Mouse (Mus musculus) intestine, embryonic 15.5 days (tissue): ENCODE results near the gene Plekhm1. TPM values are rescaled to one million over a fixed set of nuclear protein-coding genes. Genes with fewer than 3 reads are reported as not detected.

ENCODE experiments used
- ATAC-seq: fragments of 200-750 bp; cut with Nextera tagmentation; 2 replicates; pipeline ENCODE4 v1.8.0; 2017; ENCODE audit warnings: moderate TSS enrichment, moderate library complexity
- H3K27ac ChIP-seq: fragments of 300-500 bp; sonication (generic); 2 replicates; pipeline ENCODE4 v1.5.1; 2015; ENCODE audit warnings: mild to moderate bottlenecking, inconsistent platforms
- H3K27me3 ChIP-seq: fragments of 300-500 bp; sonication (generic); replicated peaks from 2 replicates; pipeline ENCODE4 v1.6.1; 2015; ENCODE audit warnings: inconsistent platforms
- H3K36me3 ChIP-seq: fragments of 300-500 bp; sonication (generic); 2 replicates; pipeline ENCODE4 v1.6.1; 2015; ENCODE audit warnings: inconsistent platforms
- H3K4me1 ChIP-seq: fragments of 300-500 bp; sonication (generic); replicated peaks from 2 replicates; pipeline ENCODE4 v1.6.1; 2015; ENCODE audit warnings: inconsistent platforms
- H3K4me2 ChIP-seq: fragments of 300-500 bp; sonication (generic); replicated peaks from 2 replicates; pipeline ENCODE4 v1.6.1; 2015; ENCODE audit warnings: mild to moderate bottlenecking, inconsistent platforms
- H3K4me3 ChIP-seq: fragments of 300-500 bp; sonication (generic); replicated peaks from 2 replicates; pipeline ENCODE4 v1.5.1; 2015; ENCODE audit warnings: inconsistent platforms
- H3K9ac ChIP-seq: fragments of 300-500 bp; sonication (generic); 2 replicates; pipeline ENCODE4 v1.6.1; 2015; ENCODE audit warnings: inconsistent platforms
- H3K9me3 ChIP-seq: fragments of 300-500 bp; sonication (generic); 2 replicates; pipeline ENCODE4 v1.6.1; 2016; ENCODE audit warnings: inconsistent platforms
- WGBS: fragments of 180-500 bp; shearing (Covaris S2); methylation state at CpG from one replicate; pipeline ENCODE4 v1.1.7; 2015; 5-methylcytosine and 5-hydroxymethylcytosine counted together
- polyA plus RNA-seq: library from polyadenylated mRNA; unstranded; fragments of >200 nt; fragmentation: Nextera tagmentation; extraction: Ambion mirVana; gene quantifications from 2 replicates; pipeline ENCODE4 v1.2.1, GENCODE M21; 2015

Gene Plekhm1
- polyA plus RNA-seq, 1 experiment from 2014 or later: 5.6 TPM

DNA sequence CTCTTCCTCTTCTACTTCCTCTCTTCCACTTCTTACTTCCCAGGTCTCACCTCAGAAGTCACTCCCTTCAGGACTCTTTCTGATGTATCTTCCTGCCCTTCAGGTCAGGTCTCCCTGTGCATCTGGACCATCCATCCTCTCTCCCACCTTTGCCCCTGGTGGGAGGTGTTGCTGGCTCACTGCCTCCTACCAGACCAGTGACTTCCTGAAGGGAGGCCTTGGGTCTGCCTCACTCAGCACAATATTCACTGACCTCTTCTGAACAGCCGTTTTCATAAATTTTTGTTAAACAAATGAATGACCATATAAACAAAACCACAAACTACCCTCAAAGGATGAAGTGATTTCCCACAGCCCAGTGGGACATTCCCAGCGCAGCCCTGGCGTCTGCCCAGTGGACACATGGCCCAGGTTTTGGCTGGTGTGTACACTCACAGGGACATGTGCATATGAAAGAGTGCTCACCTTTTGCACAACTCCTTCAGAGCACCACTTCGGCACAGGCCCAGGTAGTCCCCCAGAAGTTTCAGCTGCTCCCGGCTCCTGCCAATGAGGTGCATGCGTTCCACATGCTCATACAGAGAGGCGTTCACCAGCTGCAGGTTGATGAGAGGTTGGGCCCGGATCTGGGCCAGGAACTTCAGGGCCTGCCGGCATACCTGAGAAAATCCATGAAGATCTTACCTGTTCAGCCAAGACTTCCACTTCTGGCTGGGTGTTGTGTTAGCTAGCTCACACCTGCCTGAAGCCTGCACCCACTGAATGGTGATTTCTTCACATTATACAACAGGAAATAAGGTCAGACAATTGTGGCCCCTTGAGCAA is 41.9 kb downstream of the Plekhm1 start:
- H3K4me3 ChIP-seq: no peak overlapping the region
- H3K4me2 ChIP-seq: no peak overlapping the region
- H3K27me3 ChIP-seq: no peaks in the 10 kb centered on the region
- no peak overlapping the region for H3K9ac ChIP-seq
- no peak overlapping the region; the same call in 1 of the 2 replicates for H3K27ac ChIP-seq
- 0 out of 2 replicates have a peak, but pooled peaks have one; percentile 2 for ATAC-seq
- H3K36me3 ChIP-seq: no peaks in the 10 kb centered on the region
- no peaks in the 10 kb centered on the region for H3K9me3 ChIP-seq
- WGBS: 83% methylated on average over 9 of the region's 9 CpGs
- no peaks in the 10 kb centered on the region for H3K4me1 ChIP-seq

DNA sequence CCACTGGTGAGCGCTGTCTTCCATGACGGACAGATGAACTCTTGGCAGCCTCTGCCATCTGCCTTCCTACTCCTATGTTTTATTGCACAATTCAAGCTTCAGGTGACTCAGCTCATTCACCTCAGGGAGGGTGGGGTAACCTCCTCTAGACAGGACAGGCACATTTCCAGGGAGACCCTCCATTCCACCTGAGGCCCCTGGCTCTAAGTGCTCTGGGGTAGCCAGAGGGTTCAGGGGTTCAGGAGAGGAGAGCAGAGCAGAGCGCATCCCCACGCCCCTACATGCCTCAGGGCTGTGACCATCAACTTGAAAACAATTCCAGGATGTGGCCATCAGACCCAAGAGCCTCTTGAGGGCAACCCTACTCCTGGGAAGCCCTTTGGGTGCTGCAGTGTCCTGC is 47.0 kb downstream of the Plekhm1 start:
- H3K4me3 ChIP-seq: no peak overlapping the region
- 86% methylated on average over 4 of the region's 4 CpGs for WGBS
- H3K4me1 ChIP-seq: peaks cover 33% of the 10 kb centered on the region
- no peaks in the 10 kb centered on the region for H3K9me3 ChIP-seq
- ATAC-seq: no peak
- H3K27ac ChIP-seq: no peak overlapping the region
- H3K36me3 ChIP-seq: no peaks in the 10 kb centered on the region
- no peak overlapping the region for H3K9ac ChIP-seq
- H3K4me2 ChIP-seq: no peak overlapping the region
- H3K27me3 ChIP-seq: peaks cover 20% of the 10 kb centered on the region

DNA sequence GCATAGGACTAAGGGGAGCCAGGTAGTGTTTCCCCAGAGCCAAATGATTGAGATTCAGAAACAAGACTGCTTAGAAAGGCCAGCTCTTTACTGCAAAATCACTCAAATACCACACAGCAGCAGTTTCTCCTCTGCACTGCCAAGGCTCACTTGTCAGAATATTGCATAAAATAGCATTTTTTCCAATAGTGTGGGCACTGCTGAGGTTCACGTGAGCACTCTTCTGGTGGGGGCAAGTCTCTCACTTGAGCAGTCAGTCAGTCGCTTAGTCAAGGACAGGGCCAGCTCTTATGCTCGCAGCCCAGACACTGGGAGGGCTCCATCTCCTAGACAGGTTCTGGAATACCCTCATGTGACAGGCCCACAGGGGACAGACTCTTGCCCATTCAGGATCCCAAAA is 47.5 kb downstream of the Plekhm1 start:
- peaks cover 35% of the 10 kb centered on the region for H3K4me1 ChIP-seq
- no peak overlapping the region for H3K27ac ChIP-seq
- H3K9me3 ChIP-seq: no peaks in the 10 kb centered on the region
- ATAC-seq: no peak
- 83% methylated on average over 3 of the region's 3 CpGs for WGBS
- H3K4me2 ChIP-seq: no peak overlapping the region
- no peak overlapping the region for H3K4me3 ChIP-seq
- no peak overlapping the region for H3K9ac ChIP-seq
- H3K36me3 ChIP-seq: no peaks in the 10 kb centered on the region
- peaks cover 20% of the 10 kb centered on the region for H3K27me3 ChIP-seq

DNA sequence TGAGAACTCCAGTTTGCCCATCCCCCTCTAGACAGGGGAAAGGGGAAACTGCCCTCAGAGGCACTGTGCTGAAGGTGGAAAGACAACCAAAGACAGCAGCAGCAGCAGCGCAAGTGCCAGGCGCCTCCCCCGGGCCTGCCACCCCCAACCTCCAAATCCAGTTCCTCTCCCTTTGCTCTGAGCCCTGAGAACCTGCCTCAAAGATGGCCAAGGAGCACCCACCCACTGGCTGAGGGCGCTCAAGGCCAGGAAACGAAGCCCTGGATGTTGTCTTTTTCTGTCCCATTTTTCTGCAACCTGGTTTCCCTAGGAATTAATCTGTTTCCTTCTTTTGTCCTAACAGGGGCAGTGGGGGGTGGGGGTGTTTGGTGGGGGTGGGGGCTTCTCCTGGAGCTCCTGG is 48.2 kb downstream of the Plekhm1 start:
- Histone ChIP-seq H3K4me1 (peaks cover 37% of the 10 kb centered on the region), H3K4me3 (no peak overlapping the region), H3K4me2 (no peak overlapping the region), H3K9ac (no peak overlapping the region), H3K27me3 (peaks cover 22% of the 10 kb centered on the region), H3K27ac (no peak overlapping the region), H3K9me3 (no peaks in the 10 kb centered on the region), H3K36me3 (no peaks in the 10 kb centered on the region)
- ATAC-seq: no peak
- WGBS: 57% methylated on average over 5 of the region's 5 CpGs

DNA sequence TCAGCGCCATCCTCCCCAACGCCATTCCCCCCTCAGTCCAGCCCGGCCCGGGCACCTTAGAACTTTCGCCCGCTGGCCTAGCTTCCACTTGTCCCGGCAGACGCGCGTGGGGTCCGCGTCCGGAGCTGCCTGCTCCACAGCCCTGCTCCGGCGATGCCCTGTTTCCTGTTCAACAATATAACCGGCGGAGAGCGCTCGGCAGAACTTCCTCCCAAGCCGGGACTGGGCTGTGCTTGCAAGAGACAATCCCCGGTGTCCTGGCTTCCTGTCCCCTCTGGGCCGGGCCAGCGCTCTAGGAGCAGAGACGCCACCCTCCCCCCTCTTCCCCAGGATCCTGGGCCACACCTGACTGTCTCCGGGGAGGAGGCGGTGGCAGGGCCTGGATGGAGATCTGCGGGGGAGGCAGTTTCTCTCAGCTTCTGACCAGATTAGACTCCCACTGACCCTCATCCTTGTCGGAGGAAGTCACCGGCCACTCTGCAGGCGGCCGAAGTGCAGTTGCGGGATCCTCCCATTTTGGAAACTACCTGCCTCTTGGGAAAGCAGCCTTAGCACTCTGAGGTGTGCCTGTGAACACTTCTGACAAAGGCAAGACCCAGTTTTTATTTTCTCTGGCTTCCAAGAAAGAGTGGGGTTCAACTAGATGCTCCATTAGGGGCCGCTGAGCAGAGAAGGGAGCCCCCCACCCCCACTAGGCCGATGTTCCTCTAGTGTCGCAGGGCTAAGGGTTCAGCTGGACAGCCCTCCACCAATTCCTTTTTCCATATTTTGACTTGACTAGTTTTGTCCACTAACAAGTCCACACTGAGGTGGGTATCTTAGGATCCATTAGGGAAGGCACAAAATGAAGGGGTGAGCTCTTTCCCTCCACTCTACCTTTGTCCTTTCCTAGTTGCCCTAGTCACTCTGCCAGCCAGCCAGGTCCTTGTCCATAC is 49.0 kb downstream of the Plekhm1 start, which contains the start of gene Arhgap27:
TSS of gene Arhgap27 (minus strand) at position 479 of the 935 bp plus-strand sequence.
- Histone ChIP-seq H3K4me1 (peaks cover 45% of the 10 kb centered on the region), H3K36me3 (no peaks in the 10 kb centered on the region), H3K9ac (peak within 1 kb of the TSS; percentile 56), H3K27me3 (peaks cover 24% of the 10 kb centered on the region), H3K4me3 (peak within 1 kb of the TSS; percentile 47), H3K4me2 (peak within 1 kb of the TSS; percentile 90), H3K9me3 (no peaks in the 10 kb centered on the region), H3K27ac (peak within 1 kb of the TSS; percentile 71)
- peak; percentile 22 for ATAC-seq
- WGBS: 3% methylated on average over 35 of the region's 35 CpGs

DNA sequence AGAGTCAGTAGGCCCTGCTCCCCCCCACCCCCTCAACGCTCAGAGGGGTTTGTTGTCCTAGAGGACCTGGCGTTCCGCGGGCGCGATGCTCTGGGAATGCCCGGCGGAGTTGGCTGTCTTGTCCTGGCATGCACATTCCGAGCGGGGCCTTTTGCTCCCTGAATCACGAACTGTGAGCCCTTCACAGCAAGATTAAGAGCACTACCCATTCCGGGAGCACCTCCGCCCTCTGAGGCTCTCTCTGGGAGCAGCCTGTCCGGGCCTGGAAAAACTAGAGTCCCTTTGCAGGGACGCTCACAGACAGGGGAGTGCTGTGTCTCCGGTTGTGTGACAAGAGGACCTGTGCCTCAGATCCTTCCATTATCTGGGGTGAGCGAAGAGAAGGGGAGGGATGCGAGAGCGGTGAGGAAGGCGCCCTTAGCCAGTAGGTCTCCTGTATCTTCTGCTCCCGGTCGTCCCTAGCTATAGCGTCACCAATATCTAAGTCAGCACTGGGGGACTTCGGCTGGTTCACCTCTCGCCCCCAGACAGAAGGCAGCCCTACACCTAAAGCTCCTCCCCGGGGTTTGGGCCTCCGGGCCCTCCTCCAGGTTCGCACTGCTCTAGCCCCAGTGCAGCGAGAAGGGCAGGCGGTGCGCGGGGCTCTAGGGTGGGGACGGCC is 49.8 kb downstream of the Plekhm1 start:
- under 1% methylated on average over 33 of the region's 33 CpGs for WGBS
- H3K9ac ChIP-seq: peak overlapping the region; percentile 56
- H3K9me3 ChIP-seq: no peaks in the 10 kb centered on the region
- peak overlapping the region; percentile 90 for H3K4me2 ChIP-seq
- H3K27me3 ChIP-seq: peaks cover 28% of the 10 kb centered on the region
- peak; percentile 31 for ATAC-seq
- peaks cover 51% of the 10 kb centered on the region for H3K4me1 ChIP-seq
- H3K4me3 ChIP-seq: peak overlapping the region; percentile 47
- H3K36me3 ChIP-seq: no peaks in the 10 kb centered on the region
- peak overlapping the region; percentile 71 for H3K27ac ChIP-seq

DNA sequence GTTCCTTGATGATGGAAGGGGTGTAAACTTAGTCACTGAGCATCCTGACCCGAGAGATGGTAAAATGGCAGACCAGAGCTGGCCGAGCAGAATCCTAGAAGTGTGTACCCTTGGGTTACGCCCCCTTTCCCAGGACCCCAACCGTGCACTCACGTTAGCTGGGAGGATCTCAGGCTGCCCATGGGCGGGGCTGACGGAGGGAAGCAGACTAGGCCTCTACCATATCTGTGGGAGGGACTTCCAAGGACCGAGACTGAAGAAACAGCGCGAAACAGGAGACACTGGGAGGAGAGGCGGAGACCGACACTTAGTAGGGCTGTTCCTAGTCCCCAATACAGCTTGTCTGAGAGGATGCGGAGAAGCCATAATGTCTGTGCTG is 50.4 kb downstream of the Plekhm1 start:
- Histone ChIP-seq H3K36me3 (no peaks in the 10 kb centered on the region), H3K4me1 (peaks cover 52% of the 10 kb centered on the region), H3K9ac (peak overlapping the region; percentile 56), H3K4me2 (peak overlapping the region; percentile 90), H3K27me3 (peaks cover 30% of the 10 kb centered on the region), H3K4me3 (peak overlapping the region; percentile 47), H3K9me3 (no peaks in the 10 kb centered on the region), H3K27ac (peak overlapping the region; percentile 71)
- 2% methylated on average over 13 of the region's 13 CpGs for whole genome bisulfite sequencing
- peak; percentile 34 for ATAC-seq

DNA sequence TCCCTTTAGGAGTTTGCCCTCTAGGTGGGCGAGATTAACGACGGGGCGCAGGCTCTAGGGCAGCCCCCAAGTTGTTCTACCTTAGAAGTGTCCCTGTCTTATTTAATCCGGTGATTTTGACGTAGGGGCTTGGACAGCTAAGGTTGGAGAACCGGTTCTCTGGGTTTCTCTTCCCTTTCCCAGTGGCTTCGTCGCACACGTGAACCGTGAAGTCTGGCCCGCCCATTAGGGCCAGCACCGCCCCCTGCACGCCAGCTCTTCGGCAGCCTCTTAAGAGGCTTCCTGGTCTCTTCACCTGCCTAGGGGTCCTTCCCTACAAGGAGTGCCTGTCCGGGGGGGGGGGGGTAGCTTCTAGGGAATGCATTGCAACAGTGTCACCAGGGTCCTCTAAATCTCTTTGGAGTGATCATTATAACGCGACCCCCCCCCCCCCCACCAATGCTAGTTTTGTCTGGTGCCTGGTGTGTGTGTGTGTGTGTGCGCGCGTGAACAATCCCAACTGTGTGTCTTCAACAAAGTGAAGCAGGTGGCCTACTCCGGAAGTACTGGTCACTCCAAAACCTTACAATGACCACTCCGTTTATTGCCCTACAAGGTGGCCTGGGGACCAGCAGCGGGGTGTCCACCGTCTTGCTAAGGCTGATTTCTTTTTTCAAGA is 51.0 kb downstream of the Plekhm1 start:
- Histone ChIP-seq H3K9ac (peak overlapping the region; percentile 13; the same call in 1 of the 2 replicates), H3K36me3 (no peaks in the 10 kb centered on the region), H3K4me2 (peak overlapping the region; percentile 90), H3K27me3 (peaks cover 30% of the 10 kb centered on the region), H3K4me3 (peak overlapping the region; percentile 47), H3K27ac (peak overlapping the region; percentile 71), H3K9me3 (no peaks in the 10 kb centered on the region), H3K4me1 (peaks cover 53% of the 10 kb centered on the region)
- 3% methylated on average over 25 of the region's 25 CpGs for WGBS
- peak; percentile 64 for ATAC-seq

DNA sequence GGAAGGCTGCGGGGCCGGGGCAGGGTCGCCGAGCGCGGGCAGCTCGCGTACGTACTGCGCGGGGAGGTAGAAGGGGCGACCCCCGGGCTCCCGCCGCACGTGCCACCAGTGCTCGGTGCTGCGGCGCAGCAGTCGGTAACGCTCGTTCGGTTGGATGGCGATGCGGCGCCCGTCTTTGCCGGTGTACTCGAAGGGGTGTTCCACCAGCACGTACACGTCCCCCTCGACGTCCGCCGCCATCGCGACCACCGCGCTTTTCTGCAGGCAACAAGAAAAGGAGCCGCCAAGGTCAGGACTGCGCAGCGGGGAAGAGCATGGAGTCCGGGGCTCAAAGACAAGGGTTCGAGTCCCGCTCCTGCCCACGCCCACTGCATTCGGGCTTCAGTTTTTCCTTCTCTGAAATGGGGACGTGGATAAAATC is 51.8 kb downstream of the Plekhm1 start:
- no peak for ATAC-seq
- Histone ChIP-seq H3K27ac (peak overlapping the region; percentile 66; the same call in 1 of the 2 replicates), H3K9me3 (no peaks in the 10 kb centered on the region), H3K4me1 (peaks cover 55% of the 10 kb centered on the region), H3K4me3 (peak overlapping the region; percentile 47), H3K9ac (peak overlapping the region; percentile 57), H3K4me2 (peak overlapping the region; percentile 90), H3K27me3 (peaks cover 30% of the 10 kb centered on the region), H3K36me3 (no peaks in the 10 kb centered on the region)
- WGBS: 4% methylated on average over 48 of the region's 48 CpGs

DNA sequence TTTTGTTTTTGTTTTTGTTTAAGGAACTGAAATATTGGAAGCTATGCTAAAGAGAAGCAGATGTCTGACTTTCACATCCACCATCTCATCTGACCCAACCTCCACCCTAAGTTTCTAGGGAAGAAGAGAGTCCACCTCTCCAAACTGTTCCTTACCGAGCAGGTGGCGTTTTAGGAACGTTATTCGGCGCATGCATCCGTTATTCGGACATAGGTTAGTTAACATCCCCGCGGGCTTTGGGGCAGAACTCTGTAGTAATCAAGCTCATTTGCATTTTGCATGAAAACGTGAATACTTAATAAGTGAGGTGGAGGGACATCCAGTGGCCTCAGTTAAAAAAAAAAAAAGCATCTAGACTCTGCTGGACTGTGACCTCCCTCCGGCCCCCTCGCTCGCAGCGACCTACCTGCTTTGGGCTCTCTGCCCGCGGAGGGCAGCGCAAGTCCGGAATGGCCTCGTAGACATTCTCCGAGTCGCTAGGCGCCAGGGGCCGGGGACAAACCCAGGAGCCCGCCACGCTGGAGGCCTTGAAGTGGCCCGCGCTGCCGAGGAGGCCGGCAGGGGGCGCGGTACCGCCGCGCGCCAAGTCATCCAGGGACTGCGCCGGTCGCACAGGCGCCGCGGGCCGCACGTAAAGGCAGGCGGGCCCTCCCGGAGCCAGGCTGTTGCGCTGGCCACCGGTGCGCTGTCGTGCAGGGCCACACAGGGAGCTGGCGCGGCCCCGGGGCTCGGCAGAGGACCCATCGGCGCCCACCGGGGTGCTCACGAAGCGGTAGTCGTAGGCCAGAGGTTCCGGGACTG is 52.4 kb downstream of the Plekhm1 start:
- peaks cover 53% of the 10 kb centered on the region for H3K4me1 ChIP-seq
- 0 out of 2 replicates have a peak overlapping the region, but pooled peaks have one; percentile 66 for H3K27ac ChIP-seq
- ATAC-seq: peak; percentile 40

DNA sequence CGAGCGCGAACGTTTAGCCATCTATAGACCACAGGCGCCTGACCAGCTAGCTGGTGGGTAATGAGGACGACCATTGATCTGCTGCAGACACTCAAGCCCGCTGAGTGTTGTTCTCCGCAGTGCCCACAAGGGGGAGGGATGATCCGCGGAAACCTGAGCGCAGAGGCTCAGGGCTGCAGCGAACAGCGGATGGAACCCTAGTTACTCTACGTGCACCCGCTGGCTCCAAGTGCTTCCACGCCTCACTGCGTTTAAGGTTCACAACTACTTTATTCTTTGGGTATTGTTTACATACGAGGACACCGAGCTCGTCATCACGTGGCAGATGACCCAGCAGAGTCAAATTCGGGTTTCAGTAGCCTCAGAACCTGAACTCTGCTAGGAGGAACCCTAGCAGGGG is 53.4 kb downstream of the Plekhm1 start:
- 2% methylated on average over 22 of the region's 22 CpGs for WGBS
- peak overlapping the region; percentile 8; the same call in 1 of the 2 replicates for H3K4me3 ChIP-seq

More for the DNA sequence above, 52.4 kb downstream of the Plekhm1 start:
- Histone ChIP-seq H3K36me3 (no peaks in the 10 kb centered on the region), H3K9me3 (no peaks in the 10 kb centered on the region), H3K9ac (peak overlapping the region; percentile 57), H3K27me3 (peaks cover 30% of the 10 kb centered on the region), H3K4me2 (peak overlapping the region; percentile 90), H3K4me3 (peak overlapping the region; percentile 47)
- 3% methylated on average over 60 of the region's 60 CpGs for WGBS

More for the DNA sequence above, 53.4 kb downstream of the Plekhm1 start:
- Histone ChIP-seq H3K9ac (no peak overlapping the region), H3K9me3 (no peaks in the 10 kb centered on the region), H3K27ac (0 out of 2 replicates have a peak overlapping the region, but pooled peaks have one; percentile 44), H3K36me3 (no peaks in the 10 kb centered on the region), H3K4me2 (peak overlapping the region; percentile 90), H3K4me1 (peaks cover 52% of the 10 kb centered on the region), H3K27me3 (peaks cover 30% of the 10 kb centered on the region)
- no peak for ATAC-seq
